Mouse (Mus musculus): ENCODE measurements at regions not wholly inside any gene's neighbourhood (a gene's known extent, or its start where the extent isn't known, plus 50 kb on each side); places are given as distances from the start of the nearest gene placed in this dataset.
A peak's percentile ranks its signal among the peaks of the same experiment; 100 is the strongest.

- no peak for DNase-seq (ENCODE audit: low spot score)
These were observed 136.7 kb upstream of the Tbl1xr1 start for GRCm38 (mm10) chr3:21939738-21940137.

- DNase-seq (ENCODE audit: low spot score), result no peak
These were observed 134.9 kb upstream of the Tbl1xr1 start for GRCm38 (mm10) chr3:21941596-21941995.

- DNase-seq (ENCODE audit: low spot score), result no peak
These were observed 133.5 kb upstream of the Tbl1xr1 start for GRCm38 (mm10) chr3:21942912-21943311.

- no peak for DNase-seq (ENCODE audit: low spot score)
These were observed 130.7 kb upstream of the Tbl1xr1 start for GRCm38 (mm10) chr3:21945775-21946174.

- no peak for DNase-seq (ENCODE audit: low spot score)
These were observed 129.0 kb upstream of the Tbl1xr1 start for GRCm38 (mm10) chr3:21947320-21948073.

GRCm38 (mm10) chr3:21948074-21948659 lies 128.3 kb upstream of the Tbl1xr1 start:
- DNase-seq (ENCODE audit: low spot score), result no peak

GRCm38 (mm10) chr3:21949459-21949858 lies 127.0 kb upstream of the Tbl1xr1 start:
- DNase-seq (ENCODE audit: low spot score), result no peak

- DNase-seq (ENCODE audit: low spot score), result no peak
These were observed 125.9 kb upstream of the Tbl1xr1 start for GRCm38 (mm10) chr3:21950571-21950970.

GRCm38 (mm10) chr3:21951446-21952285 lies 124.8 kb upstream of the Tbl1xr1 start:
- no peak for DNase-seq (ENCODE audit: low spot score)

- DNase-seq (ENCODE audit: low spot score), result peak; percentile 65
These were observed 123.6 kb upstream of the Tbl1xr1 start for GRCm38 (mm10) chr3:21952695-21953415.

- no peak for DNase-seq (ENCODE audit: low spot score)
These were observed 123.0 kb upstream of the Tbl1xr1 start for GRCm38 (mm10) chr3:21953416-21953810.

- DNase-seq (ENCODE audit: low spot score), result no peak
These were observed 120.8 kb upstream of the Tbl1xr1 start for GRCm38 (mm10) chr3:21955681-21956080.

GRCm38 (mm10) chr3:21957105-21957504 lies 119.3 kb upstream of the Tbl1xr1 start:
- DNase-seq (ENCODE audit: low spot score), result peak; percentile 9

GRCm38 (mm10) chr3:21958595-21959286 lies 117.7 kb upstream of the Tbl1xr1 start:
- no peak for DNase-seq (ENCODE audit: low spot score)

GRCm38 (mm10) chr3:21961091-21961490 lies 115.4 kb upstream of the Tbl1xr1 start:
- DNase-seq (ENCODE audit: low spot score), result peak; percentile 32

- DNase-seq (ENCODE audit: low spot score), result no peak
These were observed 114.7 kb upstream of the Tbl1xr1 start for GRCm38 (mm10) chr3:21961746-21962145.

- peak; percentile 58 for DNase-seq (ENCODE audit: low spot score)
These were observed 114.1 kb upstream of the Tbl1xr1 start for GRCm38 (mm10) chr3:21962360-21962782.

- DNase-seq (ENCODE audit: low spot score), result no peak
These were observed 113.3 kb upstream of the Tbl1xr1 start for GRCm38 (mm10) chr3:21962921-21963732.

GRCm38 (mm10) chr3:21963733-21964351 lies 112.6 kb upstream of the Tbl1xr1 start:
- no peak for DNase-seq (ENCODE audit: low spot score)

GRCm38 (mm10) chr3:21964438-21964837 lies 112.0 kb upstream of the Tbl1xr1 start:
- DNase-seq (ENCODE audit: low spot score), result no peak
